Mouse (Mus musculus): ENCODE measurements at regions not wholly inside any gene's neighbourhood (a gene's known extent, or its start where the extent isn't known, plus 50 kb on each side); places are given as distances from the start of the nearest gene placed in this dataset.
"Not testable (repeated sequence)": the region's sequence is repeated elsewhere in the genome, so short reads cannot be mapped to it uniquely, and the experiment has no call there.

- intact Hi-C loops (cut with DNase I), result not testable (repeated sequence)
These were observed 398.0 kb upstream of the Mdga2 start for GRCm38 (mm10) chr12:67620137-67620910.

GRCm38 (mm10) chr12:67618252-67618651 lies 395.9 kb upstream of the Mdga2 start:
- intact Hi-C loops (cut with DNase I), result no loop called here
- DNase-seq (ENCODE audit: low spot score in 2 of 2), result peak in 1 of 2 experiments; percentile 1

More at GRCm38 (mm10) chr12:67620137-67620910, 398.0 kb upstream of the Mdga2 start:
- not testable (repeated sequence) for DNase-seq (ENCODE audit: low spot score in 2 of 2)

GRCm38 (mm10) chr12:67598927-67599326 lies 376.6 kb upstream of the Mdga2 start:
- intact Hi-C loops (cut with DNase I), result no loop called here
- DNase-seq (ENCODE audit: low spot score in 2 of 2), result no peak

Measured in left cerebral cortex, postnatal 14 days (tissue).